Mouse (Mus musculus) layer of hippocampus, postnatal 36 days (tissue): ENCODE data around the gene Asic5. TPM values are rescaled to one million over a fixed set of nuclear protein-coding genes. Genes with fewer than 3 reads are reported as not detected.

Experiments
- DNase-seq, 2 experiments: peaks; one replicate each; pipeline ENCODE4 v3.0.0; 2022
- total RNA-seq, 2 experiments: library from RNA; stranded (reverse); gene quantifications; 2 replicates each; pipeline ENCODE4 v1.2.3; 2021

Gene Asic5
- total RNA-seq = not detected

GRCm38 (mm10) chr3:81981990-81982389 is at the start of gene Asic5:
Asic5 (plus strand) TSS chr3:81982290.
- DNase-seq = no peak

- DNase-seq = no peak
Measured at GRCm38 (mm10) chr3:81933348-81933747, 48.7 kb upstream of the Asic5 start.

GRCm38 (mm10) chr3:81938924-81939323 is 43.2 kb upstream of the Asic5 start:
- no peak for DNase-seq

- no peak for DNase-seq
Measured at GRCm38 (mm10) chr3:81942341-81942740, 39.7 kb upstream of the Asic5 start.

- DNase-seq = no peak
Measured at GRCm38 (mm10) chr3:81943097-81943496, 39.0 kb upstream of the Asic5 start.

GRCm38 (mm10) chr3:81944851-81945393 is 37.2 kb upstream of the Asic5 start:
- DNase-seq = no peak

GRCm38 (mm10) chr3:81949048-81949447 is 33.0 kb upstream of the Asic5 start:
- no peak for DNase-seq

GRCm38 (mm10) chr3:81951785-81952184 is 30.3 kb upstream of the Asic5 start:
- DNase-seq = no peak

- DNase-seq = no peak
Measured at GRCm38 (mm10) chr3:81957484-81957883, 24.6 kb upstream of the Asic5 start.

- no peak for DNase-seq
Measured at GRCm38 (mm10) chr3:81961336-81961735, 20.8 kb upstream of the Asic5 start.

- no peak for DNase-seq
Measured at GRCm38 (mm10) chr3:81963768-81964167, 18.3 kb upstream of the Asic5 start.

- DNase-seq = no peak
Measured at GRCm38 (mm10) chr3:81964596-81964995, 17.5 kb upstream of the Asic5 start.

GRCm38 (mm10) chr3:81975607-81976006 is 6.5 kb upstream of the Asic5 start:
- DNase-seq = peak; percentile 45 to 53

- DNase-seq = no peak
Measured at GRCm38 (mm10) chr3:81976102-81976501, 6.0 kb upstream of the Asic5 start, which contains the start of gene Tdo2. Tdo2 (minus strand) TSS chr3:81976202.

GRCm38 (mm10) chr3:81981576-81981975 is 514 bp upstream of the Asic5 start:
- no peak for DNase-seq

- DNase-seq = no peak
Measured at GRCm38 (mm10) chr3:81983120-81983895, 1.2 kb downstream of the Asic5 start.

GRCm38 (mm10) chr3:81985100-81985499 is 3.0 kb downstream of the Asic5 start:
- no peak for DNase-seq

- no peak for DNase-seq
Measured at GRCm38 (mm10) chr3:81986103-81986502, 4.0 kb downstream of the Asic5 start.

- no peak for DNase-seq
Measured at GRCm38 (mm10) chr3:81987628-81988027, 5.5 kb downstream of the Asic5 start.

- DNase-seq = no peak
Measured at GRCm38 (mm10) chr3:81989692-81990141, 7.6 kb downstream of the Asic5 start.

- no peak for DNase-seq
Measured at GRCm38 (mm10) chr3:81990531-81990930, 8.4 kb downstream of the Asic5 start.

- DNase-seq = no peak
Measured at GRCm38 (mm10) chr3:81995371-81995770, 13.3 kb downstream of the Asic5 start.

GRCm38 (mm10) chr3:81995988-81996387 is 13.9 kb downstream of the Asic5 start:
- no peak for DNase-seq

GRCm38 (mm10) chr3:82007002-82007401 is 24.9 kb downstream of the Asic5 start:
- DNase-seq = no peak
